Mouse (Mus musculus) kidney, postnatal 0 days (tissue): Measurements from ENCODE around the gene Fam78b. TPM values are rescaled to one million over a fixed set of nuclear protein-coding genes. Genes with fewer than 3 reads are reported as not detected.

ENCODE experiments used
- ATAC-seq: fragments of 200-750 bp; cut with Nextera tagmentation; replicated peaks from 2 replicates; pipeline ENCODE4 v1.8.0; 2017; ENCODE audit warnings: low read depth, moderate number of reproducible peaks, moderate TSS enrichment, moderate library complexity; ENCODE audit not compliant: low FRiP score
- DNase-seq: peaks from one replicate; pipeline ENCODE4 v3.0.0-alpha.2; 2016; ENCODE audit warnings: low spot score
- H3K27ac ChIP-seq: fragments of 300-500 bp; sonication (generic); 2 replicates; pipeline ENCODE4 v1.5.1; 2014; ENCODE audit warnings: mild to moderate bottlenecking
- H3K27me3 ChIP-seq: fragments of 300-500 bp; sonication (generic); 2 replicates; pipeline ENCODE4 v1.6.1; 2014; ENCODE audit warnings: low read length, mixed read lengths; ENCODE audit not compliant: insufficient read depth
- H3K36me3 ChIP-seq: fragments of 300-500 bp; sonication (generic); 2 replicates; pipeline ENCODE4 v1.6.1; 2014; ENCODE audit warnings: low read length, mixed read lengths; ENCODE audit not compliant: insufficient read depth
- H3K4me1 ChIP-seq: fragments of 300-500 bp; sonication (generic); replicated peaks from 2 replicates; pipeline ENCODE4 v1.6.1; 2014; ENCODE audit warnings: antibody characterized with exemption, low read length, mixed read lengths; ENCODE audit not compliant: insufficient read depth
- H3K4me2 ChIP-seq: fragments of 300-500 bp; sonication (generic); 2 replicates; pipeline ENCODE4 v1.6.1; 2014; ENCODE audit warnings: mild to moderate bottlenecking, low read length, moderate library complexity, mixed read lengths
- H3K4me3 ChIP-seq: fragments of 300-500 bp; sonication (generic); replicated peaks from 2 replicates; pipeline ENCODE4 v1.5.1; 2014; ENCODE audit warnings: low read depth, low read length
- H3K9ac ChIP-seq: fragments of 300-500 bp; sonication (generic); 2 replicates; pipeline ENCODE4 v1.6.1; 2014; ENCODE audit warnings: low read depth, low read length
- H3K9me3 ChIP-seq: fragments of 300-500 bp; sonication (generic); replicated peaks from 2 replicates; pipeline ENCODE4 v1.6.1; 2016; ENCODE audit warnings: low read length, inconsistent platforms, mixed read lengths
- CTCF ChIP-seq: IDR thresholded peaks from 2 replicates; pipeline ENCODE4 v1.5.1; 2016; ENCODE audit warnings: antibody characterized with exemption, low read depth, mild to moderate bottlenecking, moderate library complexity
- WGBS: fragments of 180-500 bp; shearing (Covaris S2); extraction: QIAGEN DNeasy Blood & Tissue Kit; methylation state at CpG from one replicate; pipeline ENCODE4 v1.1.7; 2014; 5-methylcytosine and 5-hydroxymethylcytosine counted together
- polyA plus RNA-seq: library from polyadenylated mRNA; unstranded; fragments of >200 nt; fragmentation: Nextera tagmentation; extraction: Ambion mirVana; gene quantifications from 2 replicates; pipeline ENCODE4 v1.2.1, GENCODE M21; 2015

Gene Fam78b
- polyA plus RNA-seq, 1 experiment from 2014 or later, result 1.0 TPM

- Histone ChIP-seq H3K4me1 (no peaks in the 10 kb centered on the region), H3K4me3 (no peak overlapping the region), H3K9ac (no peak overlapping the region), H3K36me3 (no peaks in the 10 kb centered on the region), H3K4me2 (no peak overlapping the region), H3K27ac (no peak overlapping the region), H3K27me3 (no peaks in the 10 kb centered on the region), H3K9me3 (no peaks in the 10 kb centered on the region)
- TF ChIP-seq CTCF, result no peak
- 69% methylated on average over 3 of the region's 3 CpGs for WGBS
- ATAC-seq, result no peak
- no peak for DNase-seq
Measured at GRCm38 (mm10) chr1:167093551-167093950, 92.3 kb downstream of the Fam78b start.

GRCm38 (mm10) chr1:167094589-167095148 is 93.5 kb downstream of the Fam78b start:
- no peak for ATAC-seq
- no peak overlapping the region for H3K4me2 ChIP-seq

GRCm38 (mm10) chr1:167098741-167099140 is 97.5 kb downstream of the Fam78b start:
- no peak for TF ChIP-seq CTCF
- H3K9ac ChIP-seq, result no peak overlapping the region
- no peaks in the 10 kb centered on the region for H3K4me1 ChIP-seq
- DNase-seq, result no peak
- ATAC-seq, result no peak
- no peak overlapping the region for H3K27ac ChIP-seq
- H3K9me3 ChIP-seq, result no peaks in the 10 kb centered on the region
- H3K4me2 ChIP-seq, result no peak overlapping the region
- no peaks in the 10 kb centered on the region for H3K36me3 ChIP-seq
- WGBS, result 91% methylated on average over 7 of the region's 7 CpGs
- no peak overlapping the region for H3K4me3 ChIP-seq
- no peaks in the 10 kb centered on the region for H3K27me3 ChIP-seq

More at GRCm38 (mm10) chr1:167094589-167095148, 93.5 kb downstream of the Fam78b start:
- Histone ChIP-seq H3K4me3 (no peak overlapping the region), H3K27me3 (no peaks in the 10 kb centered on the region), H3K9me3 (no peaks in the 10 kb centered on the region), H3K4me1 (no peaks in the 10 kb centered on the region), H3K36me3 (no peaks in the 10 kb centered on the region), H3K27ac (no peak overlapping the region), H3K9ac (no peak overlapping the region)
- 74% methylated on average over 10 of the region's 10 CpGs for WGBS
- no peak for DNase-seq
- TF ChIP-seq CTCF, result no peak

DNA sequence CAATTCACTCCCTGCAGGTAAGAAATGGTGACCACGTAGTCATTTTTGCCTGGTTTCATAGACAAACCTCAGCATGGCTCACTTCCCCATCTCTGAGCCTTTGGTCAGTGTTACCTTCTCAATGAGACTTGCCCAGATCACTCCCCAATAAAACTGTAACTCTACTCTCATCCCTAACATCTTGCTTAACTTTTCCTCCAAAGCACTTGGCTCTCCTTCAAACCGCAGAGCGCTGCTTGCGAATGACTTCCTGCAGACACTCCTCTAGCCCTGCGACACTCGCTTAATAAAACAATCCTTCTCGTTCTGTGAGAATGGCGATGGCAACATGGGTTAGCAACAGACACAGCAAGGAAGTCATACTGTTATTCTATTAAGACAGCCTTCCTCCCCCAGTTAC is 100.8 kb downstream of the Fam78b start:
- Histone ChIP-seq H3K4me1 (no peaks in the 10 kb centered on the region), H3K27ac (no peak overlapping the region), H3K9ac (no peak overlapping the region), H3K36me3 (no peaks in the 10 kb centered on the region), H3K9me3 (no peaks in the 10 kb centered on the region), H3K27me3 (no peaks in the 10 kb centered on the region), H3K4me3 (no peak overlapping the region), H3K4me2 (peak overlapping the region; percentile 8; the same call in 1 of the 2 replicates)
- no peak for TF ChIP-seq CTCF
- DNase-seq (peak; percentile 31), ATAC-seq (no peak)
- 45% methylated on average over 8 of the region's 8 CpGs for WGBS

GRCm38 (mm10) chr1:167102566-167102965 is 101.3 kb downstream of the Fam78b start:
- whole genome bisulfite sequencing, result 59% methylated on average over 9 of the region's 9 CpGs

GRCm38 (mm10) chr1:167104956-167105626 is 103.9 kb downstream of the Fam78b start:
- 35% methylated on average over 5 of the region's 5 CpGs for WGBS
- Histone ChIP-seq H3K4me2 (no peak overlapping the region), H3K27me3 (no peaks in the 10 kb centered on the region), H3K27ac (no peak overlapping the region), H3K9ac (no peak overlapping the region), H3K4me1 (no peaks in the 10 kb centered on the region), H3K9me3 (no peaks in the 10 kb centered on the region), H3K4me3 (no peak overlapping the region), H3K36me3 (no peaks in the 10 kb centered on the region)
- TF ChIP-seq CTCF, result no peak
- no peak for ATAC-seq
- no peak for DNase-seq

More at GRCm38 (mm10) chr1:167102566-167102965, 101.3 kb downstream of the Fam78b start:
- Histone ChIP-seq H3K4me3 (no peak overlapping the region), H3K36me3 (no peaks in the 10 kb centered on the region), H3K9me3 (no peaks in the 10 kb centered on the region), H3K4me1 (no peaks in the 10 kb centered on the region), H3K9ac (no peak overlapping the region), H3K4me2 (peak overlapping the region; percentile 8; the same call in 1 of the 2 replicates), H3K27ac (no peak overlapping the region), H3K27me3 (no peaks in the 10 kb centered on the region)
- no peak for ATAC-seq
- TF ChIP-seq CTCF, result no peak
- no peak for DNase-seq

DNA sequence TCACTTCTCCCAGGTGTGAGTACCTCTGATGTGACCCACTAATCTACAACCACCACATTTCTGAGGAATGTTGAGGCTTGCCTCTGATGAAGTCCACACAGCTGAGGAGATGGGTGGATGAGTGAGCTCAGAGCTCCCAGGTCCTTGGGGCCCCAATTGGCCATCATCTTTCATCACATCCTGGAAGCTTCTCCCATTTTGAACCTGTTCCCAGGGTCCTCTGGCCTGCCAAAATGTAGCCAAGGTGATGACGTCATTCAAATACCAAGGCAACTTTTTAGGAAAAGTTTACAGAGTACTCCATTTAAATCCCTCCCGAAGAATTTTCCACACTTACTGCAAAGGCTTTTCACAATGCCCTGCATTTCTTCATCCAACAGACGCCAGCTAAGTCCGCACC is 104.7 kb downstream of the Fam78b start:
- no peak for TF ChIP-seq CTCF
- DNase-seq (no peak), ATAC-seq (no peak)
- Histone ChIP-seq H3K4me3 (no peak overlapping the region), H3K27ac (no peak overlapping the region), H3K4me2 (no peak overlapping the region), H3K4me1 (no peaks in the 10 kb centered on the region), H3K9me3 (no peaks in the 10 kb centered on the region), H3K36me3 (no peaks in the 10 kb centered on the region), H3K9ac (no peak overlapping the region), H3K27me3 (no peaks in the 10 kb centered on the region)
- WGBS, result 87% methylated on average over 4 of the region's 4 CpGs
